Mouse (Mus musculus) urinary bladder, adult 2 months (tissue): Measurements from ENCODE around the gene Galnt14. TPM values are rescaled to one million over a fixed set of nuclear protein-coding genes. Genes with fewer than 3 reads are reported as not detected.

Experiments used
- DNase-seq: peaks from one replicate; pipeline ENCODE4 v3.0.0; 2022; ENCODE audit warnings: low spot score
- polyA plus RNA-seq: library from polyadenylated mRNA; depleted of rRNA; stranded (reverse); fragments of >200 nt; gene quantifications from 2 replicates; pipeline ENCODE4 v1.2.3, GENCODE M21; 2012

Galnt14 gene
- polyA plus RNA-seq, 1 experiment, result 0.94 TPM

DNA sequence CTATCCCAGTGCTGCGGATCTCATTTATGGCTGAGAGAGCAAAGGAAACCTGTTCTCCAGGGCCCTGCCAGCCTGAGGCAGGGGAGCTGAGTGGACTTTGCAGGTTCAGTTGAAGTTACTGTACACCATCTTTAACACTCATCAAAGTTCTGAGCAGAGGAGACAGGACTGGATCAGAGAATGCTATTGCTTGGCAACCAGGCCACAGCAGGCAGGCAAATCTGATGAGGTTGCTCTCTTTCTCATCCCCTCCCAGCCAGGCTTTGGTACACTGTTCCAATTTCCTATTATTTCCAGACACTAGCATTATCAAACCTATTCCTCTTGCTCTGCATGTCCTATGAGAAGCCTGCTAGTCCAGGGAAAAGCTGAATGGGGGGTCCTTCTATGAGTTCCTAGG lies 41.3 kb downstream of the Galnt14 start:
- DNase-seq, result no peak

DNA sequence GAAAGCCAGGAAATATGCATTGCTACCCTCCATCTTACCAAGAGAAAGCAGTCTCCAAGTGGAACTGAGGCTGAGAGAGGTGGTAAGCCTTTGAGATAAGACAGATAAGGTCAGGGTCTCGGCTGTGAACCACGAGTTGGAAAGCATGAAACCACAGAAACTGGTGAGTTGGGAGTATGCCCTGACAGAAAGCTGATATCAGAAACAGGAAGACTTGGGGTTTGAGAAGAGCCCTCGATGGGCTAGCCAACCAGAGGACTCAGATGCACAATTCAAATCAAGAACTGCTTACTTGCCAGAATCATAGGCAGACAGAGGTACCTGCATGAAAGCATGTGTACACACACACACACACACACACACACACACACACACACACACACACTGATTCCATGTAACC lies 47.0 kb downstream of the Galnt14 start:
- no peak for DNase-seq

DNA sequence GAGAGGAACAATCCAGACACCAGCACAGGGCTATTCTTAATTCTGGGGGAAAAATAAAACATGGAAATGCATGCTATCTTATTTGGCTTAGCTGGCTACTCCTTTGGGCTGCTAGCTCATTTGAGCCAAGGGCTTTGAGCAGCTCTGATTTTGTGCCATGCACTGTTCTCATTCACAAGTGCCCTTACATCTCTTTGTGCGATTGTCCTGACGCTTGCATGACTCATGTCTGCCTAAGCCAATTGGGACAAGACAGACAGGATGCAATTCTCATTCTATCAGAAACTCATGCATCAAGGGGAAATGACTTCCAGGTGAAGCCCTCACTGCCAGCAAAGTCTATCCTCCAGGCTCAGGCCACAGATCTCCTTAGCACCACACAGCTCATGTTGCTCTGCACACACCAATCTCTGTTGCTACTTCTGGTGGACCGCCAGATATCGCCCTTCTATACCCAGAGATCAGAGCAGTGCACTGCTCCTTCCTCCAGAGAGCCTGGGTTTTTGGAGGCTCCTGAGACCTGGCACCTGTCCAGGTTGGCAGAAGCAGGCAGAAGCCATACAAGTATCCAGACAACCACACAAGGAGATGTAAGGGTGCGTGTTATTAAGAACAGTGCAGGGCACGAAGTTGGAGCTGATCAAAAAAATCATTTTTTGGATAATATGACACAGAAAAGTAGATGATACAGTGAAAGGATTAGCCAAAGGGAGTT lies 51.4 kb downstream of the Galnt14 start:
- DNase-seq, result no peak

DNA sequence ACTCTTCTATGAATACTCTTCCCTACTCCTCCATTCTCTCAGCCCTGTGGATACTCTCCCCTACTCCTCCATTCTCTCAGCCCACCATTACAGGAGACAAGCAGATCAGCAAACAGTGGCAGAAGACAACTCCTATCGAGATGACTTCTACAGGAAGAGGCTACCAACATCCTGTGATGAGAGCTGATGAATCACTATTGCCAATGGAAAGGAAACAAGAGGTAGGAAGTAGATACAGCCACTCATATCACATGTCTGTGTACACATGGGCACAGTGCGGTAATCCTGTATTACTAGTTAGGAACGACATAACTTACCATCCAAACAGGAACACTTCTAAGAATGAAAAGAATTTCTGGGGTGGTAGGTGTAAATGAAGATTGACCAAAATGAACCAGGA lies 53.9 kb downstream of the Galnt14 start:
- DNase-seq, result no peak

DNA sequence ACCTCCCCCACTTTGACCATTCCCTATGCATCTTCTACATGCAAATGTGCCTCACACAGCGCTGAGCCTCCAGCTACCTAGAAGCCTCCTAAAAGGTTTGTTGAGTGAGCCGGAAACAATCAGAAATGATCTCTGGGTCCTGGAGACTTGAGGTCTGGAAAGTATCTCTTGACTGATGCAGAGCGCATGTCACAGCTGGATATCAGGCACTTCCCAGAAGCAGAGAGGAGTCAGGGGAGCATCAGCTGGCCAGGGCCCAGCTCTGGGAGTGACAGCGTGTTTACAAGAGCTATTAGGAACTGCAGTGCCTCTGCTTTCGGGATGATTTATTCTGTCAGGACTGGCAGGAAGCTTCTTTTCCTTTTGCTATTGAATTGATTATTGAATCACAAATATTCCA lies 56.0 kb downstream of the Galnt14 start:
- no peak for DNase-seq

DNA sequence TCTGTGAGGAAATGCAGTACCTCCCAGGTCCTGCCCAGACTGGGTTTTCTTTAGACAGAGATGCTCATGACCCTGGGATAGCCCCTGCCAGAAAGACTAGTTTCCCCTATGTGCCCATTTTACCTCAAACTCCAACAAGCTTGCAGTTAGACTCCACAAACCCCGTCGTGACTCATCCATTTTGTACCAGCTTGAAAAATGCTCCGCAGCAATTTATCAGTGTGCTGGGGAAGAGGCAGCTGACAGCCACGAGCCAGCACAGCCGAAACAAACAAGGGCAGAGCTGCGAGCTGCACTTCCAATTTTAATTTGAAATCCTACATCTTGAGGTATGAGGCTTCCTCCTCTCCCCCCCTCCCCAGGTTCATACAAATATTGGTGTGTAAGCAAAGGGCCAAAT lies 60.9 kb downstream of the Galnt14 start:
- no peak for DNase-seq

DNA sequence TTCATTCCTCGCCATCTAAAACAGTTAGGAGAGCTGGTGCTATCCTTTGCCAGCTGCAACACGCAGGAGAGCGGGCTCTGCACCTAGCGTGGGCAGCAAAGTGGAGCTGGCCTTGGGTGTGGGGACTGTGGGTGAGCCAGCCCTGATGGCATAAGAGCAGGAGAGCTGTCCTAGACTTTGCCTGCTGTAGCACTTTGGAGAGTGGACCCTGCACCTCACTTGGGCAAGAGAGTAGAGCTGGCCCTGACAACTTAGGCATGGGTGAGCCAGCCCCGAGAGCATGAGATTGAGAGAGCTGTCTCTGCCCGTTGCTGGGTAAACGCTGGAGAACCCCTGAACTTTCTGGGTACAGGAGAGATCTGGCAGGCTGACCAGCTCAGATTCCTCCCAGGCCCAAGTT lies 68.6 kb downstream of the Galnt14 start:
- no peak for DNase-seq

DNA sequence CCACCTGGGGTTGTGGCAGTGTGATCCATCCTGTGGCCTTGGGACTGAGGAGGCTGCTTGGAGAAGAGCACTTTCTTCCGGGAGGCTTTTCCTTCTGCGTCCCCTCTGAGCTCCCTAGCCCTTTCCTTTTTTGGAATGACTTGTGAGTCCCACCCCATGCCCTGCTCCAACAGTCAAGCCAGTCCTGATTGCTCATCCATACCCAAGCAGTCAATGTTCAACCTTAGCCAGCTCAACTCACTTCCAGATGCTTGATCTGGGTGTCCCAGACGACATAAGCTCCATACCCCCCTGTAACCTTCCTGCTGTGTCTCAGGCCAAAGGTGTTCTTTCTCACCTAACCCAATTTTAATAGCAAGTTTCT lies 70.2 kb downstream of the Galnt14 start:
- no peak for DNase-seq

DNA sequence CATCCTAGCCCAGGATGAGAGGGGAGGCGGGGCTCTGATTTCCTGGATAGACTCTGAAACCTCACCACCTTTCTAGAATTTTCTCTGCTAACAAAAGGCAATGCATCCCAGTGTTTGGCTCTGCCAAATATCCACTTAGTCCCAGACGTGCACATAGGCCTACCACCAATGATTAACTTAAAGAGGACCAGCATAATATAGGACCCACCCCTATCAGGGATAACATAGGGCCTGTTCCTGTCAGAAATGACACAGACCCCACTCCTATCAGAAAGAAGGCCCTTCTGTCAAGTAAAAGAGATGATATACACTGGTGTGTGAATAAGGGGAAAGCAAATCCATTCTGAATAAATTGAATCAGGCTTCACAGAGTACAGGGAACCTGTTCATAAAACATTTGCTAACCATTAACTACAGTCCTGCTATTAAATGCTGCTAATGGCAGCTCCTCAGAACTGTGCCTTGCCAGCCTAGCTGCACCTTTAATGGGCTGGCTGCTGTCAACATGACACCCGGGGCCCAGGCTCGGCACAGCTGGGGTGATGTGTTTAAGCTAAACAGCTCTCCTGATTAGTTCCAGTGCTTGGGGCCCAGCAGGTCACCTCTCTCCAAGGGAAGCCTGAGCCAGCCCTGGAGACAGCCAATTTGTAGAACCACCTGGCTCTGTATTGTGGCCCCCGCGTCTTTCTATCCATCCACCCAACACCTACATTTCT lies 70.7 kb downstream of the Galnt14 start:
- DNase-seq, result no peak

DNA sequence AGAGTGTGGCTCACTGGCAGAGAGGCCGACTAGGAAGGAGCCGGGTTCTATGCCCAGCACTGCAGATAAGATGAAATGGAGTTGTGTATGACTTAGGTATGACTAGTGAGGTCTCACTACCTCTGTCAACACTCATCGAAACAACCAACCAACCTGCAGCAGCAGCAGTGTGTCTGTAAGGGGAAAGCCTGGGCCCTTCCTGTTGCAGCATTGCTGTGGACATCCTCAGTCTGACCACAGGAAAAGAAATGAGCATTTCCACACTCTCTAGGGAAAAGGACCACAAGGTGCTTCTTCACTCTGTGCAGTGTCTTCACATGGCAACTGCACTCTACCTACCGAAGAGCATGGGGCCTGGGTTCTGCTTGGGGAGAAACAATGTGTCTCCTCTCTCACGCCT lies 73.3 kb downstream of the Galnt14 start:
- no peak for DNase-seq

DNA sequence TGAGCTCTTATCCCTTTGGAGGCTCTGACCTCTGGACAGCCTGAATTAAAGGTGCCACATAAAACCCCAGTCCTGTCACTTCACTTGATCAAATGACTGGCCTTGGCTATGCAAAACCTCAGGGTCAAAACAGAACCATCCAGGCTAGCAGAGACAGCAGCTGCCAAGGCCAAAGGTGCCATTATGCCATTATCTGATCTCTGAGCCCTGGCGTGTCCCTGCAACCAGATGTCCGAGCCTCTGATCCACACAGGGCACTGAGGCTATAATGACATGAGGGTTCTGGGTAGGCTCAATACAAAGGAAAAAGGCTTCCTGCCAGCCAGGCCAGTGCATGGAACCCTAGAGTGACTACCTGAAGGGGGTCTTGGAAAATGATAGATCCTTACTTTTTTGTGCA lies 75.4 kb downstream of the Galnt14 start:
- no peak for DNase-seq

DNA sequence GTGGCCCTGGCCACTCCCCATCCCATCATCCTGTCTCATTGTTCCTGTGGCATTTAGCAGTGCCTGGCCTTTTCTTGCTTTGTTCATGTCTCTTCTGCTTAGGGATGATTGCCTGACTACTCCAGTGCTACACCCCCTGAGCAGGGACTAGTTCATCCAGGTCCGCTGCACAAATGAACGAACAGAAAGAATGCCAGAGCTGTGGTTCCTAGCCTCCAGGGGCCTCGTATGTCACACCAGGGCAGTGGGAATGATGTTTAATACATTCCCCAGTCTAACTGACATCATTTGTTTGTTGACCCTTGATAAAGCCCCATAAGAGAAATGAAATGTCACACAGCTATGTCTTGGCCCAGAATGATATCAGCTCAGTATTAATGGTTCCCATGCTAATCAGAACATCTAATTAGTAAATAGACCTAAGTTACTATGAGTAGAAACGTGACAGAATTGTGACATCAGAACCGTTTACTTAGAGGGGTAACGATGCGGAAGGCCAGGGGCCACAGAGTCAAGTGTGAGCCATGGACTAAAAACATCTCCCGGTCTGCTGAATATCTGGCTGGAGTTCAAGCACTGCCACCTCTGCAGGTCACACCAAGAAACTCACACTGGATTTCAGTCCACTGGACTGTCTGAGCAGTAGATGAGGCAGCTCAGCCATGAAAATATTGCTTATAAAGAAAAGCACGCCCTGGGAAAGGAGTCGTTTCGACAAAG lies 76.1 kb downstream of the Galnt14 start:
- no peak for DNase-seq

DNA sequence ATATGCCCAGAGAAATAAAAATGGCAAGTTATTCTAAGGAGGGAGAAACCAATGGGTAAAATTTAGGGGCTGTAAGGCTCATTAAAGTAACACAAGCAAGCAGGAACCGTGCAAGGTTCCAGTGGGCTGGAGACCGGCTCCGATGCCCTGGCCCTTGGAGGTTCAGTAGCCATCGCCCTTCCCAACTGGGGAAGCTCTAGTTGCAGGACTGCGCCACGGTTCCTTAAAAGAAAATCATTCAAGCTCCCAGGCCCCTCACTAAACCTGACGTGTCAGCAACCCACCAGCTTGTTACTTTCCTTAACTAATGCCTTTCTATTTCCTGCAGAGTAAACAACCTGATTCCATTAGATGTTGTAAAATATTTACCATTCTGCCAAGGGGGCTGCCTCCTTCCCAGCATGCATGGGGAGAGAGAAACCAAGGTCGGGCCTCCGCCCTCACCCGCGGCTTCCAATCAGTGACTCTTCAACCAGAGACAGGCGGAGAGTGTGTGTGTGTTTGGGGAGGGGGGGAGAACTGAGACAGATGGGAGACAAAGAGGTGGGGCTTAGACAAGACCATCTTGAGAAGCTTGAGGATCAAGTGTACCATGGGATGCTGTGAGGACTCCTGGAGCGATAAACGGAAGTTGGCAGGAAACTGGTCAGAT lies 81.9 kb downstream of the Galnt14 start:
- DNase-seq, result no peak

DNA sequence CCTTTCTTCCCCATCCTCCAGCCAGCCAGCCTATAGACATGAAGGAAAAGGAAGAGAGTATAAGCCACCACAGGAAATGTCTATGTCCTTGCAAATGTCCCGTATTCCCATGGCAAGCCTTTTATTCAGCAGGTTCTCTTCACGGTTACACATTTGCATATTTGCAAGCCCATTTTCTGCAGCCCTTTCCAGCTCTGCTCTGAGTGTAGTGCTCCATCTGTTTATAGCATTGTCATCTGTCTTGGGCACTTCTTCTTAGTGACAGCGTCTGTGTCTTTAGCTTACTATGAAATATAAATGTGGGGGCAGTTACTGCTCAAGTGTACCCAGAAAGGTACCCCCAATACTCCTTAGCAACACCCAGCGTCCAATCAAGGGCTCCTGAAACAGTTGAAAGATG lies 83.3 kb downstream of the Galnt14 start:
- no peak for DNase-seq

DNA sequence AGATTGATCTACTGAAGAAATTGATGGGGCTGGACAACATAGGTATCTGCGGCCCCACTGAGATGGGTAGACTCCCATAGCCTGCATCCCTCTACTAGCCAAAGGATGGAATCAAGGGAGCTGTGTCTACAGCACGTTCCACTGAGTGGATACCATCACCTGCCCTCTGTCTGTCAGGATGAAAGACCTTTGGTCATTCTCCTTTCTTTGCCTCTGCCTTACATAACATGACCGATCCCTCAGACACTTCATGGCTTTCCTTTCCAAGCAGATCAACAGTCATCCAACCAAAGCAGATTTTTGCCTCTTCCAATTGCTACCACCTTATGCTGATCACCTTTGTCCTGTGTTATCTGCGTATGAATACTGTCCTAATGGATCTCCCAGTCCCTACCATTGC lies 90.2 kb downstream of the Galnt14 start:
- no peak for DNase-seq

DNA sequence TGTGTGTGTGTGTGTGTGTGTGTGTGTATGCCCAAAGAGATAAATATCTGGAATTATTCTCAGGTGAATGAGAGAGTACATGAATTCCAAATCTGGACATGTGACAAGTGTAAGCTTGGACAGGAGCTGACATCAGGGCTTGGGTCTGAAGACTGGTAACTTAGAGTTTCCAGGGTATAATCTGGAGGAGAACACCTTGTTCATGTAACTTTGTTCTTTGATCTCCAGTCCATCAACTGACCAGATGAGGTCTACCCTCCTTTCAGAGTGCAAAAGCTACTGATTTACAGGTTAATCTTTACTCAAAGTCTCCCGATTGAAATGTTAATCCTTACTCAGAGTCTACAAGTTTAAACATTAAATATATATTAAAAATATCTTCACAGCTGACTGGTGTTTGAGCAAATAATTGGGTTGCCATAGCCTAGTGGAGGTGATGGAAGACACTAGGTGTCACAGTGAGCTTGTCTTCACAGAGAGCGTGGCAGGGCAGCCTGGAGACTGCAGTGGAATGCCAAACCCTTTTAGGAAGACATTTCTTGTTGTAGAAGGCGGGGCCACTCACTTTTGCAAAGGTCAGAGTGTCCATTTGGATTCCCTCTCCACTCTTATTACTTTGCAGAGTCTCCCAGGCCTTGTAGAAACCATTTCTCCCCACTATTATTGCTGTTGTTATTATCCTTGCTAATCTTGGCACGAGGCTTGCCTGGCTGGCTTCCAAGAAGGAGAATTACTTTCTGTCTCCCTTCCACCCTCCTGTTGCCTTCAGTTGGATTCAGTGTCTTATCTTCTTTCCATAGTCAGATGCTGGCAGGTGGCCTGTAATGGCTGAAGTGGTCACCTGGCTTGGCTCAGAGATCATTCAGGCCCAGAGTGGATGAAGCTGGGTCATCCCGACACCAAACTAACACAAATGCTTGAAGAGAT lies 107.4 kb downstream of the Galnt14 start:
- no peak for DNase-seq

DNA sequence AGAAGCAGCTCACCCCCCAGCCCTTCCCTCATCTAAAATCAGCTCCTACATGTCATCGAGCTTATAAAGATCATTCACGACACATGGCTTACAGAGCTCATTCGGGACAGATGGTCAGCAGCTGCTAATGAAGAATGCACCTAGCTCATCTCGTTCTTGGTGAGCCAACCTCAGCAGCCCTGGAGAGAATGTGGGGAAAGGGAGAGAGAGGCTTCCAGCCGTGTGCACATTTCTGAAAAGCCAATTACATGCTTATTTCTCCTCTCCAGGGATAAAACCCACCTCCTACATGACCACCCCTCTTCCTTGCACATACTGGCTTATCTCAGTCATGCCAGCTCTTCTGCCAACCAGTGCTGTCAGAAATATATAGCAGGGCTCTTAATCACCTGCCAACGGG lies 110.3 kb downstream of the Galnt14 start:
- no peak for DNase-seq

DNA sequence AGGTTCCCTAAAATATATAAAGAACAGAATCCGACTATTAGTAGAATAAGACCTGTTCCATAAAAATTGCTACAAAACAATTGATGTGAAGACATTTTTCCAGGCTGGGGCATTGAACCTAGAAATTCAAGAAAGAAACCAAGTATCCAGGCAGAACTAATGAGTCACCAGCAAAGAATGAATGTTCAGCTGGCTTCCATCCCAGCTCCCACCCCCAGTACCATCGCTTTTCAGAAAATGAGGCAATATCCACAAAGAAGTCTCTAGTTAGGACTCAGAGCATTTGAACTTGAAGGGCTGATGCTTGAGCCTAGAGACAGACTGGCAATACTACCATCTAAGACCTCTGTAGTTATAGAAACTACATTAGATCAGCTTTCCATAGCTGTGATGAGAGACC lies 118.2 kb downstream of the Galnt14 start:
- DNase-seq, result no peak

DNA sequence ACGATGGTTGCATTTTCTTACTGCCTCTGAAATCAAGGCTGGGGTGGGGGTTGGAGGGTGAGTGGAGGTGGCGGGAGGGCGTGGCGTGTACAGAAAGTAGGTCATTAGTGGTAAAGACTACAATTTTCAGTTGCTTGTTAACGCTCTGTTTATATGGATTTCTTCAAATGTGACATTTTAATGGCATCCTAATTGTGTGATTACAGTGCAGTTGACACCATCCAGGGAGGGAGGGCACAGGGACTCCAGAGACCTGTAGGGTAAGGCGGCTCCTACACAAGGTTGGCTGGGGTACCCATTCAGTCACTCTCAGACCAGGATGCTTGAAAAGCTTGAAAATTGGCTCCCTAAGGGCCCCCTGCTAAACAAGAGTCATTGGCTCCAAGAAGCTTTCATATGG lies 122.7 kb downstream of the Galnt14 start:
- DNase-seq, result no peak

DNA sequence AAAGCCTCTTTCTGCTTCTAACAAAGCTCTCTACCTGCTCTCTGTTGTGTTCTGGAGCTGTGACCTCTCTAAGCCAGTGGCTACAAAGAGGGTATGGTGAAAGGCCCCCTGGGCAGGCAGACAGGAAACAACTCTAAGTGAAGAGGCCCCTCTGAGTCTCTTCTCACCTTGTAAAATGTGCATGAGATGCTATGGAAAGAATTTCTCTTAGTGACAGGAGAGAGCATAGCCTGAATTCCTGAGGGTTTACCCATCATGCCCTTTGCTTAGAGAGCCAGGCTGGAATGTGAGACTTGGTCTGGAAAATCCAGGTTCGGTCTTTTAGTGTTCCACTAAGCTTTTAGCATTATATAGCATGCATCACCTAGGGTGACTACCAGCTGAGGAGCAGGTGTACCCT lies 136.1 kb downstream of the Galnt14 start:
- DNase-seq, result no peak

DNA sequence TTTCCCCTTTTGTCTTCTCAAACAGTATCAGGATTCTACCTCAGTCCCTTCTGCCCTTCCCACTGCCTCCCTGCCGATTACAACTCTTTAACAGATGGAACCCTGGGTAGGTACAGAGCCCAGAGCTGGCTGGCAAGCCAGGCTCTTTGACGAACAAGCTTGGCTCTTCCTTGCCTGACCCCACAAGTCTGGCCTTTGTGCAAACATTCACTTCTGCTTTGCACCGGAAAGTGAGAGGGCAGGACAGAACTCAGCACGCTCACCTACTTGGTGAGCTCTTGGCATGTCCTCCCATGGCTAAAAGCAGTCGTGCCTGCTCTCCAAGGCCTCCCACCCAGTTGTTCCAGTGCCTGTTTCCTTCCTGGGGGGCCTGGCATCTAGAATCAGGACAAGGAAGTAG lies 137.4 kb downstream of the Galnt14 start:
- no peak for DNase-seq

DNA sequence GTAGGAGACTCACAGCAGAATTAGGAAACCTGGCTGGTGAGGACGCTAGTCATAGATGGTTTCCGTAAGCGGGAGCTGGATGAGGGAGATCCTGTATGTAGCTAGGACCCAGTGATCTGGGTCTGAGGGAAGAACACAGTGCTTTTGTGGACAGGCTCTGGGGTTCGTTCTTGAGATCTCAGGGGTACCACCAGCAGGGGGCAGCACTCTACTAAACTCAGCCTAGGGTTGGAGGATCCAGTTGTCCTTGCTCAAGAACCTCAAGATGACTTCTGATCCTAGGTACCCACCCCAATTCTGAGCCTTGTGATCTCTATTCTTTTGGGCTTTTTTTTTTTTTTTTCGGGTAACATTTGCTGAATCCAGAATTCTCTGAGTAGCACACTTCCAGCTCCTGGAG lies 137.8 kb downstream of the Galnt14 start:
- no peak for DNase-seq
